Mouse (Mus musculus) myocyte (in vitro differentiated cells): ENCODE measurements around the gene Nop58. TPM values are rescaled to one million over a fixed set of nuclear protein-coding genes. Genes with fewer than 3 reads are reported as not detected.

Source experiments
- H3K27me3 ChIP-seq: one replicate; pipeline ENCODE4 v1.6.1; 2011; ENCODE audit not compliant: control insufficient read depth, insufficient read depth, insufficient read length
- H3K36me3 ChIP-seq: one replicate; pipeline ENCODE4 v1.6.1; 2011; ENCODE audit not compliant: control insufficient read depth, insufficient read depth
- H3K4me2 ChIP-seq: one replicate; pipeline ENCODE4 v1.6.1; 2011; ENCODE audit warnings: low read depth, control low read depth
- H3K4me3 ChIP-seq: one replicate; pipeline ENCODE4 v1.5.1; 2011; ENCODE audit warnings: mild to moderate bottlenecking, control low read depth, moderate library complexity
- H3K79me2 ChIP-seq: one replicate; pipeline ENCODE4 v1.6.1; 2011; ENCODE audit not compliant: control insufficient read depth, insufficient read depth
- H3ac ChIP-seq: one replicate; pipeline ENCODE4 v1.6.1; 2011; ENCODE audit not compliant: control insufficient read depth, insufficient read length
- CEBPB ChIP-seq: IDR thresholded peaks from 2 replicates; pipeline ENCODE4 v1.6.1; 2011; ENCODE audit warnings: mild to moderate bottlenecking, moderate library complexity; ENCODE audit not compliant: poor library complexity, insufficient read depth, severe bottlenecking
- E2F4 ChIP-seq: IDR thresholded peaks from one replicate; pipeline ENCODE4 v1.6.1; 2011; ENCODE audit warnings: mild to moderate bottlenecking, control low read depth, moderate library complexity; ENCODE audit not compliant: insufficient read depth
- MAX ChIP-seq: IDR thresholded peaks from one replicate; pipeline ENCODE4 v1.6.1; 2011; ENCODE audit warnings: low read depth, mild to moderate bottlenecking, control low read depth
- MYOD1 ChIP-seq, 3 experiments: IDR thresholded peaks; one replicate each; pipeline ENCODE4 v1.6.1; 2011; ENCODE audit warnings: control low read depth in 2 of 3, low read depth in 2 of 3, mild to moderate bottlenecking in 2 of 3, moderate library complexity in 1 of 3; ENCODE audit not compliant: insufficient read length in 2 of 3, control insufficient read depth in 1 of 3
- MYOG ChIP-seq, 3 experiments: IDR thresholded peaks; one replicate each; pipeline ENCODE4 v1.6.1; 2011; ENCODE audit warnings: control low read depth in 2 of 3, low read depth in 2 of 3, mild to moderate bottlenecking in 2 of 3; ENCODE audit not compliant: insufficient read length in 2 of 3, control insufficient read depth in 1 of 3, insufficient read depth in 1 of 3
- POLR2A ChIP-seq: IDR thresholded peaks from one replicate; pipeline ENCODE4 v1.6.1; 2011; ENCODE audit warnings: low read depth, mild to moderate bottlenecking, control low read depth, moderate library complexity; ENCODE audit not compliant: insufficient read length
- POLR2AphosphoS2 ChIP-seq: IDR thresholded peaks from one replicate; pipeline ENCODE4 v1.6.1; 2011; ENCODE audit warnings: low read depth, control low read depth; ENCODE audit not compliant: insufficient read length
- REST ChIP-seq: IDR thresholded peaks from one replicate; pipeline ENCODE4 v1.6.1; 2011; ENCODE audit warnings: mild to moderate bottlenecking, control low read depth, moderate library complexity; ENCODE audit not compliant: insufficient read depth, insufficient read length
- SRF ChIP-seq: IDR thresholded peaks from one replicate; pipeline ENCODE4 v1.6.1; 2011; ENCODE audit warnings: low read depth; ENCODE audit not compliant: control insufficient read depth, insufficient read length
- TCF12 ChIP-seq: IDR thresholded peaks from one replicate; pipeline ENCODE4 v1.6.1; 2011; ENCODE audit warnings: mild to moderate bottlenecking, control low read depth; ENCODE audit not compliant: poor library complexity, insufficient read depth, severe bottlenecking
- TCF3 ChIP-seq: IDR thresholded peaks from one replicate; pipeline ENCODE4 v1.6.1; 2011; ENCODE audit warnings: low read depth, control low read depth; ENCODE audit not compliant: insufficient read length
- USF1 ChIP-seq: IDR thresholded peaks from one replicate; pipeline ENCODE4 v1.6.1; 2011; ENCODE audit warnings: low read depth, mild to moderate bottlenecking, control low read depth, moderate library complexity
- polyA plus RNA-seq: library from polyadenylated mRNA; unstranded; fragments of >200 nt; fragmentation: generic; extraction: Trizol; gene quantifications from one replicate; pipeline ENCODE4 v1.2.1, GENCODE M21; 2012; ENCODE audit warnings: missing spikeins

The Nop58 gene
- polyA plus RNA-seq, 1 experiment = 56.9 TPM

DNA sequence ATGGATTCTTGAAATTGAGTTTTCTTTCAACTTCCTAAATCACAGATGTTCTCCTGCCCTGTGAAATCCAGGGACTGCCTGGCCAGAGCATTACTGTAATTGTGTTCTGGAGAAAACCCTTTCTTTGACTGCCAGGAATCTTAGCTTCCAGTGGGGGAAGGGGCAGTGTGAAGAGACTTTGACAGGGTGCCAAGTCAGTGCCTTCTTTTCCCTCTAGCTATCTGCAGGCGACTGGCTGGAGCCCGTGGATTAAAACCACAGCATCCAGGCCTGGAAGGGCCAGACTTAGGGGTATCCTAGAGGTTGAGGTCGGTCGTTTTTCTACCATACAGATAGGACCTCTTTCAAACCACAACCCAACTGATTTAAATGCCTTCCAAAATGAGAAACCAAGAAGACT is 40.9 kb downstream of the Nop58 start:
- TF ChIP-seq CEBPB = no peak
- no peak for TF ChIP-seq SRF
- no peak for TF ChIP-seq TCF12
- no peak for TF ChIP-seq POLR2A
- no peak for TF ChIP-seq MYOG (IDR thresholded peaks at IDR 0.05; ENCODE audit: control insufficient read depth in 1 of 3, insufficient read depth in 1 of 3, insufficient read length in 2 of 3, low read depth in 2 of 3)
- TF ChIP-seq MYOD1 (IDR thresholded peaks at IDR 0.05; ENCODE audit: control insufficient read depth in 1 of 3, insufficient read length in 2 of 3, low read depth in 2 of 3) = no peak
- TF ChIP-seq TCF3 = no peak
- TF ChIP-seq E2F4 = no peak
- TF ChIP-seq MAX = no peak
- no peak for TF ChIP-seq POLR2AphosphoS2
- no peak for TF ChIP-seq REST
- H3ac ChIP-seq = no peak overlapping the region
- H3K79me2 ChIP-seq = no peaks in the 10 kb centered on the region
- no peak overlapping the region for H3K4me2 ChIP-seq
- no peak overlapping the region for H3K4me3 ChIP-seq
- H3K27me3 ChIP-seq = no peaks in the 10 kb centered on the region
- no peaks in the 10 kb centered on the region for H3K36me3 ChIP-seq

DNA sequence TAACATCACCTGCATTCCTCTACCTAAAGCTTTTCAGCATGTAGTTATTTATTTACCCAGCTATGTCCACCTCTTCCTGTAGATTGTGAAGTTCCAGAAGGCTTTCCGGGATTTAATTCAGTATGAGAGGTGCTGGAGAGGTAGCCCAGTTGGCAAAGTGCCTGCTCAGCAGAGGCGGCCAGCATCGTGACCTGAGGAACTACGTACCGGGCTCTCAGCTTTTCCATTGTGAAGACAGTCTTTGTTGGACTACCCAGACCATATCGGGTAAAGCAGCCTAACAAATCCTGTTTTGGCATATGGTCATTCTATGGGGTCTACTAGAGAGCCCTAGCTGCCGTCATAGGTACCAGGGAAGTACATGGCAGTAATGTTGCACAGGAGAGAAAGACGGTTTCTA is 45.3 kb downstream of the Nop58 start:
- Histone ChIP-seq H3K27me3 (no peaks in the 10 kb centered on the region), H3K36me3 (no peaks in the 10 kb centered on the region), H3ac (no peak overlapping the region), H3K4me2 (no peak overlapping the region), H3K79me2 (no peaks in the 10 kb centered on the region), H3K4me3 (no peak overlapping the region)
- TF ChIP-seq MYOD1 (IDR thresholded peaks at IDR 0.05; ENCODE audit: control insufficient read depth in 1 of 3, insufficient read length in 2 of 3, low read depth in 2 of 3) (no peak), POLR2A (no peak), SRF (no peak), USF1 (no peak), REST (no peak), MAX (no peak), TCF12 (no peak), TCF3 (no peak), CEBPB (no peak), E2F4 (no peak), POLR2AphosphoS2 (no peak), MYOG (IDR thresholded peaks at IDR 0.05; ENCODE audit: control insufficient read depth in 1 of 3, insufficient read depth in 1 of 3, insufficient read length in 2 of 3, low read depth in 2 of 3) (no peak)

DNA sequence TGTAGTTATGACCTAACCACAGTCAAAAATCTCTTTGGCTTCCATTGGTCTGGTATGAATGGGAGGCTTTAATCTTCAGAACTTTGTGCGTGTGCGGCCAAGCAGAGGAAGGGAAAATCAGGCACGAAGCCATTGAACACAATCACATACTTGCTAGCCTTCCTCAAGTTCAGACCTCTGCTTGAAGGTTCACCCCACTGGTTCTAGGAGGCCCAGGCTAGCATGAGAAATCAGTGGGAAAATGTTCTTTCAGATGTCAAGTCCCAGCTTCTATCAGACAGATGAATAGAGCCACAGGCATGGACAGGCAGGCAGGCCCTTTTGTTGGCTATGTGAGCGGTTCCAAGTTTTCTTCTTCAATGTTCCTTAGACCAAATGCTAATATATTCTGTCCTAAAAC is 46.0 kb downstream of the Nop58 start:
- H3K79me2 ChIP-seq = no peaks in the 10 kb centered on the region
- H3ac ChIP-seq = no peak overlapping the region
- no peaks in the 10 kb centered on the region for H3K36me3 ChIP-seq
- TF ChIP-seq TCF12 (no peak), E2F4 (no peak), POLR2AphosphoS2 (no peak), TCF3 (no peak), CEBPB (no peak), REST (no peak), MYOG (IDR thresholded peaks at IDR 0.05; ENCODE audit: control insufficient read depth in 1 of 3, insufficient read depth in 1 of 3, insufficient read length in 2 of 3, low read depth in 2 of 3) (no peak), MYOD1 (IDR thresholded peaks at IDR 0.05; ENCODE audit: control insufficient read depth in 1 of 3, insufficient read length in 2 of 3, low read depth in 2 of 3) (no peak), MAX (no peak), POLR2A (no peak), USF1 (no peak), SRF (no peak)
- no peak overlapping the region for H3K4me3 ChIP-seq
- H3K4me2 ChIP-seq = no peak overlapping the region
- H3K27me3 ChIP-seq = no peaks in the 10 kb centered on the region

DNA sequence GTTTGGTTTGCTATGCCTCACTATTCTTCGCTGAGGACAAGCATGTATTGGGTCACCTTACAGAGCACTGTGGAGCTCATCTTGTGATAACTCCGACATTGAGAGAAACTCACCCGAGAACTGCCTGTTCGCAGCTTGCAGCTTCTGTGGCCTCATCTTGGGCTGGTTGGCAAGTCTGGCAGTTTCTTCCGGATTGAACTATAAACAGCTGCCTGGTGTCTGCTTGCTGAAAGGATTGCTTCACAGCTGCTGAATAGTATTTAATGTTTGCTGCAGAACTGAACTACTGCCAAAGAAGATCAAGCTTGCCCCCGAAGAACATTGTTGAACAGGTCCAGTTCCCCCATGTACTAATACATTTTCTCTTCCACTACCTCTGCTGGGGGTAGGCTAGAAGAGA is 49.3 kb downstream of the Nop58 start:
- Histone ChIP-seq H3K79me2 (no peaks in the 10 kb centered on the region), H3K4me3 (no peak overlapping the region)
- TF ChIP-seq POLR2A (no peak), SRF (no peak), MYOD1 (IDR thresholded peaks at IDR 0.05; ENCODE audit: control insufficient read depth in 1 of 3, insufficient read length in 2 of 3, low read depth in 2 of 3) (no peak), MYOG (IDR thresholded peaks at IDR 0.05; ENCODE audit: control insufficient read depth in 1 of 3, insufficient read depth in 1 of 3, insufficient read length in 2 of 3, low read depth in 2 of 3) (no peak), E2F4 (no peak), MAX (no peak), POLR2AphosphoS2 (no peak), REST (no peak), TCF3 (no peak), CEBPB (no peak), USF1 (no peak), TCF12 (no peak)

More for the DNA sequence above, 49.3 kb downstream of the Nop58 start:
- H3K36me3 ChIP-seq = no peaks in the 10 kb centered on the region
- H3K4me2 ChIP-seq = no peak overlapping the region
- no peaks in the 10 kb centered on the region for H3K27me3 ChIP-seq
- no peak overlapping the region for H3ac ChIP-seq
